Mouse (Mus musculus) liver, embryonic 14.5 days (tissue): ENCODE measurements at regions not wholly inside any gene's neighbourhood (a gene's known extent, or its start where the extent isn't known, plus 50 kb on each side); places are given as distances from the start of the nearest gene placed in this dataset.

Experiments
- ATAC-seq: fragments of 200-750 bp; cut with Nextera tagmentation; 2 replicates; pipeline ENCODE4 v1.8.0; 2017; ENCODE audit warnings: moderate number of reproducible peaks, mild to moderate bottlenecking, moderate library complexity; ENCODE audit not compliant: insufficient read depth
- DNase-seq, 3 experiments: peaks; one replicate each; pipeline ENCODE4 v3.0.0-alpha.2; 2012 to 2013; ENCODE audit warnings: low read depth in 3 of 3, low spot score in 3 of 3
- H3K27ac ChIP-seq: fragments of 300-500 bp; sonication (generic); 2 replicates; pipeline ENCODE4 v1.5.1; 2014; ENCODE audit warnings: moderate library complexity, mild to moderate bottlenecking, control low read depth, inconsistent platforms
- H3K27me3 ChIP-seq: fragments of 300-500 bp; sonication (generic); 2 replicates; pipeline ENCODE4 v1.6.1; 2014; ENCODE audit warnings: mild to moderate bottlenecking, low read length, moderate library complexity; ENCODE audit not compliant: control insufficient read depth, insufficient read depth
- H3K36me3 ChIP-seq: fragments of 300-500 bp; sonication (generic); replicated peaks from 2 replicates; pipeline ENCODE4 v1.6.1; 2014; ENCODE audit warnings: low read depth; ENCODE audit not compliant: control insufficient read depth, insufficient read depth
- H3K4me1 ChIP-seq, 2 experiments: fragments of 200-500 bp in 1 of 2; fragments of 300-500 bp in 1 of 2; sonication (generic) in 1 of 2; replicated peaks; 2 replicates each; pipeline ENCODE4 v1.6.1; 2012 to 2014; ENCODE audit warnings: antibody characterized with exemption in 1 of 2, inconsistent platforms in 1 of 2, low read length in 1 of 2; ENCODE audit not compliant: control insufficient read depth in 2 of 2, insufficient read depth in 2 of 2
- H3K4me2 ChIP-seq: fragments of 300-500 bp; sonication (generic); 2 replicates; pipeline ENCODE4 v1.6.1; 2014; ENCODE audit warnings: low read depth, mild to moderate bottlenecking, control low read depth, moderate library complexity
- H3K4me3 ChIP-seq, 2 experiments: fragments of 200-500 bp in 1 of 2; fragments of 300-500 bp in 1 of 2; sonication (generic) in 1 of 2; 2 replicates each; pipeline ENCODE4 v1.5.1; 2012 to 2014; ENCODE audit warnings: low read depth in 2 of 2, low read length in 2 of 2, mild to moderate bottlenecking in 2 of 2, control low read depth in 1 of 2, inconsistent platforms in 1 of 2, moderate library complexity in 1 of 2; ENCODE audit not compliant: insufficient read depth in 1 of 2
- H3K9ac ChIP-seq: fragments of 300-500 bp; sonication (generic); replicated peaks from 2 replicates; pipeline ENCODE4 v1.6.1; 2014; ENCODE audit warnings: mild to moderate bottlenecking, control low read depth, moderate library complexity
- H3K9me3 ChIP-seq: fragments of 300-500 bp; sonication (generic); 2 replicates; pipeline ENCODE4 v1.6.1; 2016; ENCODE audit warnings: low read length, mixed read lengths; ENCODE audit not compliant: control insufficient read depth
- CTCF ChIP-seq: IDR thresholded peaks from 2 replicates; pipeline ENCODE4 v1.5.1; 2016; ENCODE audit warnings: antibody characterized with exemption, low read depth, control low read depth
- EP300 ChIP-seq: IDR thresholded peaks from 2 replicates; pipeline ENCODE4 v1.6.1; 2016; ENCODE audit warnings: antibody characterized with exemption, low read depth
- WGBS: fragments of 180-500 bp; shearing (Covaris S2); extraction: QIAGEN DNeasy Blood & Tissue Kit; methylation state at CpG from one replicate; pipeline ENCODE4 v1.1.7; 2014; ENCODE audit not compliant: insufficient replicate concordance; 5-methylcytosine and 5-hydroxymethylcytosine counted together

- TF ChIP-seq CTCF (peak; percentile 87), EP300 (no peak)
- Histone ChIP-seq H3K4me1 (no peaks in the 10 kb centered on the region), H3K4me3 (no peak overlapping the region), H3K27me3 (no peaks in the 10 kb centered on the region; the same call in 1 of the 2 replicates), H3K4me2 (no peak overlapping the region), H3K9ac (no peak overlapping the region), H3K27ac (no peak overlapping the region), H3K9me3 (no peaks in the 10 kb centered on the region), H3K36me3 (no peaks in the 10 kb centered on the region)
- no peak for ATAC-seq
- WGBS = 10% methylated on average over 8 of the region's 8 CpGs
- DNase-seq = no peak
These were observed 218.2 kb downstream of the Cyp26b1 start for GRCm38 (mm10) chr6:84375498-84375897.

- Histone ChIP-seq H3K36me3 (no peaks in the 10 kb centered on the region), H3K9me3 (no peaks in the 10 kb centered on the region), H3K4me1 (no peaks in the 10 kb centered on the region), H3K9ac (no peak overlapping the region), H3K4me2 (no peak overlapping the region), H3K27me3 (no peaks in the 10 kb centered on the region), H3K4me3 (no peak overlapping the region), H3K27ac (no peak overlapping the region)
- ATAC-seq (no peak), DNase-seq (no peak)
- WGBS = 36% methylated on average over 6 of the region's 6 CpGs
- TF ChIP-seq CTCF (no peak), EP300 (no peak)
These were observed 227.3 kb downstream of the Cyp26b1 start for GRCm38 (mm10) chr6:84366365-84366764.

- Histone ChIP-seq H3K36me3 (no peaks in the 10 kb centered on the region), H3K9ac (no peak overlapping the region), H3K27ac (no peak overlapping the region), H3K4me1 (no peaks in the 10 kb centered on the region), H3K9me3 (no peaks in the 10 kb centered on the region), H3K27me3 (no peaks in the 10 kb centered on the region), H3K4me2 (no peak overlapping the region), H3K4me3 (no peak overlapping the region)
- no peak for ATAC-seq
- no peak for DNase-seq
- TF ChIP-seq EP300 = no peak
- 56% methylated on average over 4 of the region's 4 CpGs for WGBS
These were observed 227.8 kb downstream of the Cyp26b1 start for GRCm38 (mm10) chr6:84365914-84366313.

- Histone ChIP-seq H3K4me3 (no peak overlapping the region), H3K9ac (no peak overlapping the region), H3K27me3 (no peaks in the 10 kb centered on the region), H3K36me3 (no peaks in the 10 kb centered on the region), H3K4me2 (no peak overlapping the region), H3K4me1 (no peaks in the 10 kb centered on the region), H3K27ac (no peak overlapping the region), H3K9me3 (no peaks in the 10 kb centered on the region)
- TF ChIP-seq EP300 (no peak), CTCF (no peak)
- no peak for ATAC-seq
- no peak for DNase-seq
- WGBS = 8% methylated on average over 2 of the region's 2 CpGs
These were observed 228.7 kb downstream of the Cyp26b1 start for GRCm38 (mm10) chr6:84364964-84365363.

GRCm38 (mm10) chr6:84362331-84362730, 231.4 kb downstream of the Cyp26b1 start:
- whole genome bisulfite sequencing = 78% methylated on average over 1 of the region's 1 CpGs
- Histone ChIP-seq H3K9me3 (no peaks in the 10 kb centered on the region), H3K4me2 (no peak overlapping the region), H3K4me1 (no peaks in the 10 kb centered on the region), H3K27me3 (no peaks in the 10 kb centered on the region), H3K4me3 (no peak overlapping the region), H3K27ac (no peak overlapping the region), H3K9ac (no peak overlapping the region), H3K36me3 (no peaks in the 10 kb centered on the region)
- no peak for ATAC-seq
- TF ChIP-seq CTCF (no peak), EP300 (no peak)
- no peak for DNase-seq
